Mouse (Mus musculus): ENCODE measurements around the gene Gse1. TPM values are rescaled to one million over a fixed set of nuclear protein-coding genes. Genes with fewer than 3 reads are reported as not detected.

Gse1 gene
- polyA plus RNA-seq, 1 experiment, result 14.7 TPM

DNA sequence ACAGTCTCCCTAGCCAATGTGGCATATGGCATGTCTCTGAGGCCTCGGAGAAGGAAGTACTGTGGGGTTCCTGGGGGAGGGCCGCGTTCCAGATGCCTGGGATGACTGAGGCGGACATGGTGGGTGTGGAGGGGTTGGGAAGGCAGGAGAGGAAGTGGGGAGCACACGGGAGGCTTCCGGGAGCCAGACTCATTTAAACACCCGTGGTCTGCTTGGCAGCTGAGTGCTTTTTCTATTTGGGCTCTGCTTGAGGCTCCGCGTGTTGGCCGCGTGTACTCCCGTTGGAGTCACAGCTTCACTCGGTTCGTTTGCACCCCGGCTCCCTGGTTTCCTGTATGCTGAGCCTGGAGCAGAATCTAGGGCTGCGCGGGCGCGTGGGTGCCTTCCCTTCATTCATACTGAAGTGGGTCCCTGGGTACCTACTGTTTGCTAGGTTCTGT, 40.3 kb downstream of the Gse1 start:
- no peak overlapping the region for H3ac ChIP-seq (ENCODE audit: control insufficient read depth, insufficient read length)
- no peak overlapping the region for H3K4me3 ChIP-seq
- TF ChIP-seq CEBPB (IDR thresholded peaks at IDR 0.05; ENCODE audit: insufficient read depth, poor library complexity, severe bottlenecking), result no peak
- TF ChIP-seq MYOD1 (IDR thresholded peaks at IDR 0.05; ENCODE audit: control insufficient read depth in 1 of 3, insufficient read length in 2 of 3, low read depth in 2 of 3), result no peak
- TF ChIP-seq POLR2A (IDR thresholded peaks at IDR 0.05; ENCODE audit: insufficient read length, low read depth), result no peak
- no peak for TF ChIP-seq MAX (IDR thresholded peaks at IDR 0.05; ENCODE audit: low read depth)
- no peak overlapping the region for H3K4me2 ChIP-seq (ENCODE audit: low read depth)
- no peaks in the 10 kb centered on the region for H3K36me3 ChIP-seq (ENCODE audit: control insufficient read depth, insufficient read depth)
- peaks cover 34% of the 10 kb centered on the region for H3K79me2 ChIP-seq (ENCODE audit: control insufficient read depth, insufficient read depth)
- no peaks in the 10 kb centered on the region for H3K27me3 ChIP-seq (ENCODE audit: control insufficient read depth, insufficient read depth, insufficient read length)

DNA sequence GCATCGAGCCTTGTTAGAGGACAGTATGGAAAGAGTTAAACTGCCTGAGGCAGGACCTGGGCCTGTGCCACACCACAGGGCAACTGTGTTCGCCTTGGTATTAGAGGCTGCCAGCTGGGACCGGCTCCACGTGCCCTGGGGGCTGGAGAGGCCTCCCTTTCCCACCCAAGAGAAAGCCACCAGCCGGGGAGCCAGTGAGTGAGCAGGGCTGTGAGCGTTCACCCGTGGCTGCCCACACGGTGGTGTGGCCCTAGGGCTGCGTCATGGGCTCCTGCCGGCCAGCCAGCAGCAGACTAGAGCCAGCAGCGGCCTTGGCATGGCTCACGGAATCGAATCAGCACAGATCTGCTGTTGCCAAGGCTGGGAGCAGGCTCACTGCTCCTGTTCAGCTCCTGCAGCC, 42.2 kb downstream of the Gse1 start:
- H3K36me3 ChIP-seq (ENCODE audit: control insufficient read depth, insufficient read depth), result no peaks in the 10 kb centered on the region
- H3K4me2 ChIP-seq (ENCODE audit: low read depth), result peak overlapping the region; percentile 58
- TF ChIP-seq MYOD1 (IDR thresholded peaks at IDR 0.05; ENCODE audit: control insufficient read depth in 1 of 3, insufficient read length in 2 of 3, low read depth in 2 of 3) (peak in 2 of 3 experiments; percentile 88 to 95), MYOG (IDR thresholded peaks at IDR 0.05; ENCODE audit: control insufficient read depth in 1 of 3, insufficient read depth in 1 of 3, insufficient read length in 2 of 3, low read depth in 2 of 3) (peak; percentile 92 to 99 (median 95)), TCF3 (IDR thresholded peaks at IDR 0.05; ENCODE audit: insufficient read length, low read depth) (peak; percentile 91), TCF12 (IDR thresholded peaks at IDR 0.05; ENCODE audit: insufficient read depth, poor library complexity, severe bottlenecking) (peak; percentile 89), POLR2A (IDR thresholded peaks at IDR 0.05; ENCODE audit: insufficient read length, low read depth) (no peak), USF1 (IDR thresholded peaks at IDR 0.05; ENCODE audit: low read depth) (peak; percentile 17), CEBPB (IDR thresholded peaks at IDR 0.05; ENCODE audit: insufficient read depth, poor library complexity, severe bottlenecking) (no peak), E2F4 (IDR thresholded peaks at IDR 0.05; ENCODE audit: insufficient read depth) (no peak), REST (IDR thresholded peaks at IDR 0.05; ENCODE audit: insufficient read depth, insufficient read length) (no peak), SRF (IDR thresholded peaks at IDR 0.05; ENCODE audit: control insufficient read depth, insufficient read length, low read depth) (peak; percentile 37), POLR2AphosphoS2 (IDR thresholded peaks at IDR 0.05; ENCODE audit: insufficient read length, low read depth) (no peak), MAX (IDR thresholded peaks at IDR 0.05; ENCODE audit: low read depth) (no peak)
- H3ac ChIP-seq (ENCODE audit: control insufficient read depth, insufficient read length), result no peak overlapping the region
- H3K27me3 ChIP-seq (ENCODE audit: control insufficient read depth, insufficient read depth, insufficient read length), result no peaks in the 10 kb centered on the region
- no peak overlapping the region for H3K4me3 ChIP-seq
- peaks cover 34% of the 10 kb centered on the region for H3K79me2 ChIP-seq (ENCODE audit: control insufficient read depth, insufficient read depth)

DNA sequence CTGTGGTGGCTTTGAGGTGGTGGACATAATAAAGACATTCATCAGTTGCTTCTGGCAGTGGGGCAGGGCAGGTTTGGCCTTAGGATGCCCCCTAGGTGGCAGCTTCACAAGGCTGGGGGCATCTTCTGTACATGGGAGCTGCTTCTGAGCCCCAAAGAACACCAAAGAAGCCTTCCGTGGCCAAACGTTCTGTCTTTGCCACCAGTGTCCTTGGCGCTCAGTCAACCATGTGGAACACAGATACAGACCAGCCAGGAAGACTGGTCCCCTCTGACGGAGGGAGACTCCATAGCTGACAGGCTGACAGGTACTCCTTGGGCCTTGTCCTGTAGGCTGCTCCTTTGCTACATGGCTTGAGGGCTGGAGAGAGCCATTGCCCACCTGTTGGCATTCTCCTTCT, 45.2 kb downstream of the Gse1 start:
- Histone ChIP-seq H3K4me3 (no peak overlapping the region), H3K79me2 (ENCODE audit: control insufficient read depth, insufficient read depth) (peaks cover 23% of the 10 kb centered on the region), H3K27me3 (ENCODE audit: control insufficient read depth, insufficient read depth, insufficient read length) (no peaks in the 10 kb centered on the region), H3K4me2 (ENCODE audit: low read depth) (no peak overlapping the region), H3ac (ENCODE audit: control insufficient read depth, insufficient read length) (no peak overlapping the region), H3K36me3 (ENCODE audit: control insufficient read depth, insufficient read depth) (no peaks in the 10 kb centered on the region)
- TF ChIP-seq REST (IDR thresholded peaks at IDR 0.05; ENCODE audit: insufficient read depth, insufficient read length) (no peak), USF1 (IDR thresholded peaks at IDR 0.05; ENCODE audit: low read depth) (no peak), CEBPB (IDR thresholded peaks at IDR 0.05; ENCODE audit: insufficient read depth, poor library complexity, severe bottlenecking) (no peak), MAX (IDR thresholded peaks at IDR 0.05; ENCODE audit: low read depth) (no peak), E2F4 (IDR thresholded peaks at IDR 0.05; ENCODE audit: insufficient read depth) (no peak), POLR2AphosphoS2 (IDR thresholded peaks at IDR 0.05; ENCODE audit: insufficient read length, low read depth) (no peak), POLR2A (IDR thresholded peaks at IDR 0.05; ENCODE audit: insufficient read length, low read depth) (no peak), SRF (IDR thresholded peaks at IDR 0.05; ENCODE audit: control insufficient read depth, insufficient read length, low read depth) (no peak), TCF12 (IDR thresholded peaks at IDR 0.05; ENCODE audit: insufficient read depth, poor library complexity, severe bottlenecking) (no peak), MYOG (IDR thresholded peaks at IDR 0.05; ENCODE audit: control insufficient read depth in 1 of 3, insufficient read depth in 1 of 3, insufficient read length in 2 of 3, low read depth in 2 of 3) (no peak), TCF3 (IDR thresholded peaks at IDR 0.05; ENCODE audit: insufficient read length, low read depth) (no peak), MYOD1 (IDR thresholded peaks at IDR 0.05; ENCODE audit: control insufficient read depth in 1 of 3, insufficient read length in 2 of 3, low read depth in 2 of 3) (no peak)

GRCm38 (mm10) chr8:120276051-120276890, 48.0 kb downstream of the Gse1 start:
- Histone ChIP-seq H3K79me2 (ENCODE audit: control insufficient read depth, insufficient read depth) (peaks cover 24% of the 10 kb centered on the region), H3K4me3 (peak overlapping the region; percentile 15), H3ac (ENCODE audit: control insufficient read depth, insufficient read length) (no peak overlapping the region), H3K27me3 (ENCODE audit: control insufficient read depth, insufficient read depth, insufficient read length) (no peaks in the 10 kb centered on the region), H3K4me2 (ENCODE audit: low read depth) (peak overlapping the region; percentile 90), H3K36me3 (ENCODE audit: control insufficient read depth, insufficient read depth) (no peaks in the 10 kb centered on the region)
- TF ChIP-seq MYOG (IDR thresholded peaks at IDR 0.05; ENCODE audit: control insufficient read depth in 1 of 3, insufficient read depth in 1 of 3, insufficient read length in 2 of 3, low read depth in 2 of 3), result peak; percentile 30 to 87 (median 72)
- peak; percentile 24 for TF ChIP-seq SRF (IDR thresholded peaks at IDR 0.05; ENCODE audit: control insufficient read depth, insufficient read length, low read depth)
- no peak for TF ChIP-seq USF1 (IDR thresholded peaks at IDR 0.05; ENCODE audit: low read depth)
- TF ChIP-seq MYOD1 (IDR thresholded peaks at IDR 0.05; ENCODE audit: control insufficient read depth in 1 of 3, insufficient read length in 2 of 3, low read depth in 2 of 3), result peak in 2 of 3 experiments; percentile 63 to 78
- peak; percentile 78 for TF ChIP-seq POLR2A (IDR thresholded peaks at IDR 0.05; ENCODE audit: insufficient read length, low read depth)
- no peak for TF ChIP-seq REST (IDR thresholded peaks at IDR 0.05; ENCODE audit: insufficient read depth, insufficient read length)
- TF ChIP-seq TCF12 (IDR thresholded peaks at IDR 0.05; ENCODE audit: insufficient read depth, poor library complexity, severe bottlenecking), result peak; percentile 83
- TF ChIP-seq POLR2AphosphoS2 (IDR thresholded peaks at IDR 0.05; ENCODE audit: insufficient read length, low read depth), result peak; percentile 68

Measured in myocyte (in vitro differentiated cells).